Mouse (Mus musculus) lung, postnatal 0 days (tissue): ENCODE data around the gene Noto. TPM values are rescaled to one million over a fixed set of nuclear protein-coding genes. Genes with fewer than 3 reads are reported as not detected.

Experiments used
- ATAC-seq: fragments of 200-750 bp; cut with Nextera tagmentation; 2 replicates; pipeline ENCODE4 v1.8.0; 2017; ENCODE audit warnings: moderate library complexity
- DNase-seq: peaks from one replicate; pipeline ENCODE4 v3.0.0-alpha.2; 2016; ENCODE audit warnings: low spot score
- H3K27ac ChIP-seq: fragments of 300-500 bp; sonication (generic); 2 replicates; pipeline ENCODE4 v1.5.1; 2014; ENCODE audit warnings: antibody characterized with exemption, mild to moderate bottlenecking, low read length, mixed read lengths
- H3K27me3 ChIP-seq: fragments of 300-500 bp; sonication (generic); replicated peaks from 2 replicates; pipeline ENCODE4 v1.6.1; 2014; ENCODE audit warnings: low read length, mixed read lengths; ENCODE audit not compliant: insufficient read depth
- H3K36me3 ChIP-seq: fragments of 300-500 bp; sonication (generic); 2 replicates; pipeline ENCODE4 v1.6.1; 2014; ENCODE audit warnings: low read length, mixed read lengths; ENCODE audit not compliant: insufficient read depth
- H3K4me1 ChIP-seq: fragments of 300-500 bp; sonication (generic); 2 replicates; pipeline ENCODE4 v1.6.1; 2014; ENCODE audit warnings: antibody characterized with exemption, low read depth, low read length, mixed read lengths; ENCODE audit not compliant: insufficient read depth
- H3K4me2 ChIP-seq: fragments of 300-500 bp; sonication (generic); replicated peaks from 2 replicates; pipeline ENCODE4 v1.6.1; 2014; ENCODE audit warnings: low read depth, mild to moderate bottlenecking, low read length, moderate library complexity, mixed read lengths
- H3K4me3 ChIP-seq: fragments of 300-500 bp; sonication (generic); 2 replicates; pipeline ENCODE4 v1.5.1; 2014; ENCODE audit warnings: low read depth, low read length
- H3K9ac ChIP-seq: fragments of 300-500 bp; sonication (generic); replicated peaks from 2 replicates; pipeline ENCODE4 v1.6.1; 2014; ENCODE audit warnings: low read depth, mild to moderate bottlenecking
- H3K9me3 ChIP-seq: fragments of 300-500 bp; sonication (generic); 2 replicates; pipeline ENCODE4 v1.6.1; 2016; ENCODE audit warnings: low read length, mixed read lengths
- CTCF ChIP-seq: IDR thresholded peaks from 2 replicates; pipeline ENCODE4 v1.5.1; 2016; ENCODE audit warnings: antibody characterized with exemption, mild to moderate bottlenecking
- EP300 ChIP-seq: IDR thresholded peaks from 2 replicates; pipeline ENCODE4 v1.6.1; 2016; ENCODE audit warnings: antibody characterized with exemption, mild to moderate bottlenecking, control low read depth
- WGBS: fragments of 180-500 bp; shearing (Covaris S2); extraction: QIAGEN DNeasy Blood & Tissue Kit; methylation state at CpG from one replicate; pipeline ENCODE4 v1.1.7; 2014; 5-methylcytosine and 5-hydroxymethylcytosine counted together
- polyA plus RNA-seq: library from polyadenylated mRNA; unstranded; fragments of >200 nt; fragmentation: Nextera tagmentation; extraction: Ambion mirVana; gene quantifications from 2 replicates; pipeline ENCODE4 v1.2.1, GENCODE M21; 2015

The Noto gene
- polyA plus RNA-seq, 1 experiment from 2014 or later: 0.24 TPM

DNA sequence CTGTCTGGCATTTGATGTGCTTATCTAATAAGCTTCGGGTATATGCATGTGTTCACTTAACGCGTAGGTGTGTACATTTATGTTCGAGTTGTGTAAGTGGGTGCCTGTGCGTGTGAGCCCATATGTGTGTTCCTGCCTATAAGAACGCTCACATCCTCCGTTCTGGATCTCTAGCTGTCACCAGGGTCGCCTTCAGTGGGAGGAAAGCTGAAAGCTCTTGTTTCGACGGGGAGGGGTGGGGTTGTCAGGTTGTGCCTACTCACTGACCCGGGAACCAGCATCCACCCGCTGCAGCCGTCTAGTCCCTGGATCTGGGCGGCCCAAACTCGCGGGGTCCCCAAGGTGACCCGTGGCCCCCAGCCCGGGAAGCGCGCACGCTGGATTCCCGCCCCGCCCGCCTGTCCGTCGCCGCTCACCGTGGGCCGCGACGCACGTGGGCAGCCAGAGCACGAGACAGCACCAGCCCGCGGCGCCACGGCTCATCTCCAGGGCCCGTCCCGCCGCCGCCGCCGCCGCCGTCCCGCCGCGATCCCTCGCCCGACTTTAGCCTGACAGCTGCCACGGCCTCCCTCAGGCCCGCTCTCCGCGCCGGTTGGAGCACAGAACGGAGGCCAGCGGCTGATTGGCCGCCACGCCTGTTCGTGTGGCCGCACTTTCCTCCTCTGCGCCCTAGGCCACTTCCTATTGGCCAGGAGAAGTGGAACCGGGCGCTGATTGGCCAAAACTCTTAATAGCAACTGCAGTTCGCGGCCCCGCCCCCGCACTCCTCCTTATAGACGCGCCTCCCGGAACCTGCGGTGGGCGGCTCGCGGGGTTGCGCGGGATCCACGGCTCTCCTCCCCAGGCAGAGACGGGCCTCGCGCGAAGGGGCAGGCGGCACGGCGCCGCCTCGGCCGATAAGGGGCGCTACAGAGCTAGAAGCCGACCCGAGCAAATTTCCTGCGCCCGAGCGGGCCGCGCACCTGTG lies 27.3 kb downstream of the Noto start, which contains the start of gene Cct7:
Gene Cct7, plus strand, starts transcription at position 818 of the 967 bp plus-strand sequence.
- H3K4me2 ChIP-seq: peak within 1 kb of the TSS; percentile 98
- TF ChIP-seq CTCF (peak; percentile 72), EP300 (no peak)
- H3K4me1 ChIP-seq: peaks cover 16% of the 10 kb centered on the region; the same call in 1 of the 2 replicates
- H3K4me3 ChIP-seq: peak within 1 kb of the TSS; percentile 79
- peak within 1 kb of the TSS; percentile 79 for H3K9ac ChIP-seq
- H3K36me3 ChIP-seq: peaks cover 8% of the 10 kb centered on the region; the same call in 1 of the 2 replicates
- WGBS: 2% methylated on average over 86 of the region's 96 CpGs
- peak; percentile 94 for ATAC-seq
- H3K27me3 ChIP-seq: no peaks in the 10 kb centered on the region
- H3K27ac ChIP-seq: peak within 1 kb of the TSS; percentile 97
- DNase-seq: peak; percentile 100
- H3K9me3 ChIP-seq: no peaks in the 10 kb centered on the region

DNA sequence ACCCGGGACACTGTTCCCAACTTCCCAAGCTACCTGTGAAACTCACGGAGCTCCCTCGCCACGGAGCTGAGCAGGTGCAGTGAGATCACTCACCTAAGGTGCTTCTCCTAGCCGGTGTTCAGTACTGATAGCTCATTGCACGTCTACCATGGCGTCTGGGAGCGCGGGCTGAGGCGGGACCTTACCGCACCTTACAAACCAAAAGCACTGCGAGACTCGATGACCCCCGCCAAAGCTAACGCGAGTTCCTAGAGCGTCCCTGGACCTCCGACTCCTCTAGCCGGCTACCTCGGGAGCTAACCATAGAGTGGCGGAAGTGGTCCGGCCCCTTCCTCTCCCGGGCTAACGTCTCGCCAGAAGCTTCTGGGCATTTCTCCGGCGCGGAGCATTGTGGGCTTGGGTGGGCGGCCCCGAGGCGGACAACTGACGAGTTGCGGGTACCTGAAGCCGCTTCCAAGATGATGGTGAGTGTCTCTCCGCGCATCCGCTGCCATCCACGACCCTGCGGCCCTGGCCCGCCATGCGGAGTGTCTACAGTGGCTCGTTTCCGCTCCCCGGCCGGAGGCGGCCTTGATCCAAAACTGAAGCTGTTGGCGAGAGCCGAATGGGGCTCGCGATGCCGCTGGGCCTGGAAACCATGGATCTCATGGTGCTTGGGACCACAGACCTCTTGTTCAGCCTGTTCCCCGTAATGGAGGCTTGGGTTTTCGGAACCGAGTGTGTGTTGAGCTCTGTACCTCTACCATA lies 28.2 kb downstream of the Noto start, which contains the start of gene Pradc1:
Gene Pradc1, minus strand, starts transcription at position 307 of the 747 bp plus-strand sequence.
- peak within 1 kb of the TSS; percentile 79 for H3K9ac ChIP-seq
- WGBS: 1% methylated on average over 53 of the region's 54 CpGs
- H3K4me2 ChIP-seq: peak within 1 kb of the TSS; percentile 98
- H3K4me3 ChIP-seq: peak within 1 kb of the TSS; percentile 79
- H3K27ac ChIP-seq: peak within 1 kb of the TSS; percentile 97
- no peaks in the 10 kb centered on the region for H3K27me3 ChIP-seq
- TF ChIP-seq EP300 (peak; percentile 63; the same call in 1 of the 2 replicates), CTCF (no peak)
- peak; percentile 99 for DNase-seq
- H3K36me3 ChIP-seq: no peaks in the 10 kb centered on the region
- H3K9me3 ChIP-seq: no peaks in the 10 kb centered on the region
- ATAC-seq: peak; percentile 86
- H3K4me1 ChIP-seq: peaks cover 16% of the 10 kb centered on the region; the same call in 1 of the 2 replicates

DNA sequence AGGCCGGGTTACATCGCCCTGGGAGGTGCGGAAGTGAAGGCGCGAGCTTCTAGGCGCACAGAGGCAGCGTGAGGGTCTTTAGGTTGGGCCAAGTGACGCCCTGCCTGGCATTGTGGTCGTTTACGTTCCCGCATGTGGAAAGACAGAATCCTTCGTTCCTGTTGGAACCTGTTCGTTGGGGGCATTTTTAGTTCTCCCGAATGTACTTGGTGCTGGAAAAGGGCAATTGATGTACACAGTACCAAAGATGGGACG lies 28.7 kb downstream of the Noto start:
- DNase-seq (peak; percentile 34), ATAC-seq (no peak)
- peak overlapping the region; percentile 97 for H3K27ac ChIP-seq
- peaks cover 16% of the 10 kb centered on the region; the same call in 1 of the 2 replicates for H3K4me1 ChIP-seq
- H3K9ac ChIP-seq: peak overlapping the region; percentile 79
- H3K4me2 ChIP-seq: peak overlapping the region; percentile 98
- H3K9me3 ChIP-seq: no peaks in the 10 kb centered on the region
- no peaks in the 10 kb centered on the region for H3K27me3 ChIP-seq
- H3K4me3 ChIP-seq: peak overlapping the region; percentile 79
- WGBS: under 1% methylated on average over 15 of the region's 15 CpGs
- H3K36me3 ChIP-seq: no peaks in the 10 kb centered on the region
- no peak for TF ChIP-seq CTCF
- no peak for TF ChIP-seq EP300

DNA sequence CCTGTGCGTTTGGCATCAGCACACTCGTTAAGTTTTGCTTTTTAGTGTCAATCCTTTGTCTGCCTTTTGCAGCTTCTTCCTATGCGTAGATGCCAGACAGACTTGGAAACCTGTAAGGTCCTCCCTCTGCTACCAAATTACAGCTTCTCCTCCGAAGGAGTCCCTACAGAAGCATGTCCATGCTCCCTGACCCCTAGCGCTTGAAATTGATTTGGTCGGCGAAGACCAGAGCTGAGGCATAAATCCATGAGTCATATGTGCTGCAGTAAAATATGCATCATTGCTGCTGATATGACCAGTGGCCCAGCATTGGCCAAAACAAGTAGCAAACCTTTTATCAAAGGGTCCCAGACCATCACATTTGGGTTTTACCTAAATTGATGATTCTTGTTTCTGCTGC lies 29.1 kb downstream of the Noto start:
- peak overlapping the region; percentile 79 for H3K4me3 ChIP-seq
- H3K27ac ChIP-seq: peak overlapping the region; percentile 97; the same call in 1 of the 2 replicates
- H3K9me3 ChIP-seq: no peaks in the 10 kb centered on the region
- 3% methylated on average over 7 of the region's 7 CpGs for WGBS
- H3K4me1 ChIP-seq: peaks cover 16% of the 10 kb centered on the region; the same call in 1 of the 2 replicates
- H3K4me2 ChIP-seq: peak overlapping the region; percentile 98
- ATAC-seq: no peak
- DNase-seq: no peak
- no peaks in the 10 kb centered on the region for H3K36me3 ChIP-seq
- H3K27me3 ChIP-seq: no peaks in the 10 kb centered on the region
- TF ChIP-seq CTCF: 0 out of 2 replicates have a peak, but pooled peaks have one; percentile 9
- TF ChIP-seq EP300: no peak
- H3K9ac ChIP-seq: peak overlapping the region; percentile 79

DNA sequence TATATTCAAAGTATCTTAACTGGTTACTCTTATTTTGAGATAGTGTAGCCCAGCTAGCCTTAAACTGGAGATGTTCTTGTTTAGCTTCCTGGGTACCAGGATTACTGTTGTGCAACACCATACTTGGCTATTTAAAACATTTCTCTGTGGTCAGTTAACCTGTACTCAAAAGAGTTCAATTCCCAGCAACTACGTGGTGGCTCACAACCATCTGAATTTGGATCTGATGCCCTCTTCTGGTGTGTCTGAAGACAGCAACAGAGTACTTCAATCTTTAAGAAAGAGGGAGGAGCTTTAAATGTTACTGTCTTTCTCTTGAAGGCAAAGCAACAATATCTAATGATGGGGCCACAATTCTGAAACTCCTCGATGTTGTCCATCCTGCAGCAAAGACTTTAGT lies 35.9 kb downstream of the Noto start:
- TF ChIP-seq CTCF (no peak), EP300 (no peak)
- H3K4me3 ChIP-seq: no peak overlapping the region
- ATAC-seq (no peak), DNase-seq (no peak)
- no peaks in the 10 kb centered on the region for H3K4me1 ChIP-seq
- no peaks in the 10 kb centered on the region for H3K27me3 ChIP-seq
- no peaks in the 10 kb centered on the region for H3K9me3 ChIP-seq
- H3K4me2 ChIP-seq: no peak overlapping the region
- no peak overlapping the region for H3K27ac ChIP-seq
- H3K9ac ChIP-seq: no peak overlapping the region
- peaks cover 34% of the 10 kb centered on the region for H3K36me3 ChIP-seq
- WGBS: 78% methylated on average over 2 of the region's 2 CpGs

DNA sequence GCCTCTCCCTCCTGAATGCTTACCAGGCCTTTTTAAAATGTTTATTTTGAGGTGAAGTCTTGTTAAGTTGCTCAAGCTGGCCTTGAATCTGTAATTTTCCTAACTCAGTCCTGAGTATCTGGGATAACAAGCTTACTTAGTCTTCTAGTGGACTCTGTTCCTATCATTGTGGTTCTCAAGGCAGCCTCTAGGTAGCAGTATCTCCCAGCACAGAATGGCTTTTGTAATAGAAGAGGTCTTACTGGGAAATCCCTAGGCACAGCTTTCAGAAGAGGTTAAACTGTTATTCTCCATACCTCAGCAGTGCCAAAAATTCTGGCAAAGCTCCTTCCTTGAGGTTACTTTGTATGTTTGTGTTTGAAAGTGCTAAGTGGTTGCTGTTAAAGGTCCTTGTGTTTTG lies 41.7 kb downstream of the Noto start:
- no peaks in the 10 kb centered on the region for H3K27me3 ChIP-seq
- peaks cover 70% of the 10 kb centered on the region for H3K36me3 ChIP-seq
- no peak for DNase-seq

More for the DNA sequence above, 41.7 kb downstream of the Noto start:
- Histone ChIP-seq H3K27ac (no peak overlapping the region), H3K9me3 (no peaks in the 10 kb centered on the region), H3K4me2 (no peak overlapping the region), H3K4me1 (no peaks in the 10 kb centered on the region), H3K9ac (no peak overlapping the region), H3K4me3 (no peak overlapping the region)
- TF ChIP-seq EP300: no peak
- TF ChIP-seq CTCF: peak; percentile 53
- ATAC-seq: no peak
